Mouse (Mus musculus) CH12.LX (cell line): Measurements from ENCODE around the gene C130079G13Rik. TPM values are rescaled to one million over a fixed set of nuclear protein-coding genes. Genes with fewer than 3 reads are reported as not detected.

Source experiments
- DNase-seq: peaks from one replicate; pipeline ENCODE4 v3.0.0-alpha.2; 2013; ENCODE audit errors: extremely low read depth
- H3K27ac ChIP-seq: 2 replicates; pipeline ENCODE4 v1.5.1; 2012; ENCODE audit warnings: low read depth, mild to moderate bottlenecking, control low read depth, moderate library complexity; ENCODE audit not compliant: insufficient read depth
- H3K27me3 ChIP-seq: replicated peaks from 2 replicates; pipeline ENCODE3; 2012; ENCODE audit warnings: inconsistent platforms
- H3K36me3 ChIP-seq, 2 experiments: replicated peaks in 1 of 2; 2 replicates each; pipeline versions ENCODE3 to v1.6.1; 2012; ENCODE audit warnings: inconsistent platforms in 1 of 2, low read length in 1 of 2, mild to moderate bottlenecking in 1 of 2, mixed read lengths in 1 of 2, moderate library complexity in 1 of 2; ENCODE audit not compliant: control insufficient read depth in 1 of 2, insufficient read depth in 1 of 2
- H3K4me1 ChIP-seq, 2 experiments: 2 replicates each; pipeline ENCODE4 v1.6.1; 2012; ENCODE audit warnings: inconsistent platforms in 1 of 2, moderate library complexity in 1 of 2; ENCODE audit not compliant: insufficient read depth in 2 of 2, control insufficient read depth in 1 of 2
- H3K4me2 ChIP-seq: 2 replicates; pipeline ENCODE4 v1.6.1; 2012; ENCODE audit warnings: low read depth, mild to moderate bottlenecking, control low read depth; ENCODE audit not compliant: poor library complexity, insufficient read depth, severe bottlenecking
- H3K4me3 ChIP-seq, 3 experiments: fragments of 150-350 bp in 1 of 3; sonication (generic) in 1 of 3; replicated peaks in 1 of 3; 2 replicates each; pipeline versions ENCODE3 to v1.5.1; 2011 to 2012; ENCODE audit warnings: low read depth in 2 of 3, low read length in 2 of 3, mild to moderate bottlenecking in 2 of 3, moderate library complexity in 2 of 3, control low read depth in 1 of 3, improper control_type of control experiment in 1 of 3, inconsistent platforms in 1 of 3, mixed read lengths in 1 of 3; ENCODE audit not compliant: poor library complexity in 1 of 3
- H3K79me2 ChIP-seq: replicated peaks from 2 replicates; pipeline ENCODE4 v1.6.1; 2012; ENCODE audit warnings: mild to moderate bottlenecking, moderate library complexity; ENCODE audit not compliant: control insufficient read depth, poor library complexity, insufficient read depth, severe bottlenecking; ENCODE audit errors: extremely low read depth
- H3K9ac ChIP-seq: 2 replicates; pipeline ENCODE4 v1.6.1; 2012; ENCODE audit warnings: low read depth, mild to moderate bottlenecking, control low read depth, moderate library complexity; ENCODE audit not compliant: insufficient read depth
- H3K9me3 ChIP-seq: replicated peaks from 2 replicates; pipeline ENCODE3; 2012; ENCODE audit warnings: low read length, inconsistent platforms, mixed read lengths
- BHLHE40 ChIP-seq: IDR thresholded peaks from 2 replicates; pipeline ENCODE4 v1.6.1; 2011; ENCODE audit warnings: mild to moderate bottlenecking, low read depth, low read length, improper control_type of control experiment
- CHD1 ChIP-seq: IDR thresholded peaks from 2 replicates; pipeline ENCODE4 v1.6.1; 2012; ENCODE audit warnings: low read depth, low read length, improper control_type of control experiment, inconsistent platforms
- CHD2 ChIP-seq: IDR thresholded peaks from 2 replicates; pipeline ENCODE4 v1.6.1; 2011; ENCODE audit warnings: low read length, improper control_type of control experiment
- CTCF ChIP-seq, 2 experiments: IDR thresholded peaks in 1 of 2; conservative IDR thresholded peaks in 1 of 2; 2 replicates each; pipeline ENCODE4 v1.5.1; 2011 to 2012; ENCODE audit warnings: low read depth in 2 of 2, low read length in 2 of 2, improper control_type of control experiment in 1 of 2, inconsistent platforms in 1 of 2, mild to moderate bottlenecking in 1 of 2, moderate library complexity in 1 of 2
- ELF1 ChIP-seq: IDR thresholded peaks from 2 replicates; pipeline ENCODE4 v1.6.1; 2014; ENCODE audit warnings: low read depth, mild to moderate bottlenecking, inconsistent platforms, low read length, improper control_type of control experiment
- EP300 ChIP-seq: IDR thresholded peaks from 2 replicates; pipeline ENCODE4 v1.6.1; 2011; ENCODE audit warnings: low read length, improper control_type of control experiment
- ETS1 ChIP-seq: conservative IDR thresholded peaks from 2 replicates; pipeline ENCODE4 v1.6.1; 2012; ENCODE audit warnings: low read depth, mild to moderate bottlenecking, inconsistent platforms, low read length, improper control_type of control experiment, moderate library complexity
- IRF4 ChIP-seq: IDR thresholded peaks from 2 replicates; pipeline ENCODE4 v1.6.1; 2014; ENCODE audit warnings: low read depth, mild to moderate bottlenecking, inconsistent platforms, low read length, improper control_type of control experiment
- JUN ChIP-seq: IDR thresholded peaks from 2 replicates; pipeline ENCODE4 v1.6.1; 2011; ENCODE audit warnings: low read depth, mild to moderate bottlenecking, low read length, improper control_type of control experiment, moderate library complexity; ENCODE audit not compliant: insufficient read depth
- JUND ChIP-seq: conservative IDR thresholded peaks from 2 replicates; pipeline ENCODE4 v1.6.1; 2011; ENCODE audit warnings: low read depth, low read length, improper control_type of control experiment
- KAT2A ChIP-seq: IDR thresholded peaks from 2 replicates; pipeline ENCODE4 v1.6.1; 2012; ENCODE audit warnings: low read length, improper control_type of control experiment, inconsistent platforms; ENCODE audit not compliant: insufficient replicate concordance
- MAX ChIP-seq: IDR thresholded peaks from 2 replicates; pipeline ENCODE4 v1.6.1; 2011; ENCODE audit warnings: low read length, improper control_type of control experiment
- MAZ ChIP-seq: IDR thresholded peaks from 2 replicates; pipeline ENCODE4 v1.6.1; 2012; ENCODE audit warnings: low read depth, mild to moderate bottlenecking, inconsistent platforms, low read length, improper control_type of control experiment, moderate library complexity
- MEF2A ChIP-seq: IDR thresholded peaks from 2 replicates; pipeline ENCODE4 v1.6.1; 2014; ENCODE audit warnings: low read depth, mild to moderate bottlenecking, inconsistent platforms, low read length, improper control_type of control experiment, borderline replicate concordance
- MXI1 ChIP-seq: IDR thresholded peaks from 2 replicates; pipeline ENCODE4 v1.6.1; 2011; ENCODE audit warnings: mild to moderate bottlenecking, low read depth, low read length, improper control_type of control experiment
- NELFE ChIP-seq: IDR thresholded peaks from 2 replicates; pipeline ENCODE4 v1.6.1; 2011; ENCODE audit warnings: low read depth, low read length, improper control_type of control experiment
- PAX5 ChIP-seq: IDR thresholded peaks from 2 replicates; pipeline ENCODE4 v1.6.1; 2012; ENCODE audit warnings: low read length, inconsistent platforms, mixed read lengths
- POLR2A ChIP-seq: IDR thresholded peaks from 2 replicates; pipeline ENCODE4 v1.6.1; 2011; ENCODE audit warnings: low read depth, mild to moderate bottlenecking, improper control_type of control experiment, low read length
- POLR2AphosphoS2 ChIP-seq: IDR thresholded peaks from 2 replicates; pipeline ENCODE4 v1.6.1; 2011; ENCODE audit warnings: low read depth, low read length, improper control_type of control experiment
- RAD21 ChIP-seq: IDR thresholded peaks from 2 replicates; pipeline ENCODE4 v1.6.1; 2011; ENCODE audit warnings: low read depth, mild to moderate bottlenecking, low read length, improper control_type of control experiment, moderate library complexity
- SIN3A ChIP-seq: IDR thresholded peaks from 2 replicates; pipeline ENCODE4 v1.6.1; 2012; ENCODE audit warnings: low read length, improper control_type of control experiment, inconsistent platforms
- TBP ChIP-seq: conservative IDR thresholded peaks from 2 replicates; pipeline ENCODE4 v1.6.1; 2011; ENCODE audit warnings: low read depth, low read length, improper control_type of control experiment
- UBTF ChIP-seq: IDR thresholded peaks from 2 replicates; pipeline ENCODE4 v1.6.1; 2012; ENCODE audit warnings: low read depth, mild to moderate bottlenecking, inconsistent platforms, low read length, improper control_type of control experiment, moderate library complexity
- USF1 ChIP-seq: IDR thresholded peaks from 2 replicates; pipeline ENCODE4 v1.6.1; 2014; ENCODE audit warnings: low read depth, mild to moderate bottlenecking, inconsistent platforms, low read length, improper control_type of control experiment
- USF2 ChIP-seq: conservative IDR thresholded peaks from 2 replicates; pipeline ENCODE4 v1.6.1; 2011; ENCODE audit warnings: low read depth, low read length, improper control_type of control experiment
- ZC3H11A ChIP-seq: IDR thresholded peaks from 2 replicates; pipeline ENCODE4 v1.6.1; 2012; ENCODE audit warnings: low read depth, mild to moderate bottlenecking, inconsistent platforms, low read length, improper control_type of control experiment
- ZKSCAN1 ChIP-seq: IDR thresholded peaks from 2 replicates; pipeline ENCODE4 v1.6.1; 2012; ENCODE audit warnings: low read depth, inconsistent platforms, low read length, improper control_type of control experiment, borderline replicate concordance
- ZMIZ1 ChIP-seq: IDR thresholded peaks from 2 replicates; pipeline ENCODE4 v1.6.1; 2012; ENCODE audit warnings: low read depth, mild to moderate bottlenecking, inconsistent platforms, low read length, improper control_type of control experiment
- ZNF384 ChIP-seq: IDR thresholded peaks from 2 replicates; pipeline ENCODE4 v1.6.1; 2012; ENCODE audit warnings: low read depth, low read length, improper control_type of control experiment, inconsistent platforms
- dilution Hi-C: fragments of 300-500 bp; cut with MboI; formaldehyde crosslinking; loops from 2 replicates; pipeline ENCODE4 v1.14.3; 2020; ENCODE audit warnings: low sequenced_read_pairs; ENCODE audit not compliant: extremely low pct_unique_long_range_greater_than_20kb, extremely low pct_ligation_motif_present
- in situ Hi-C: fragments of 300-500 bp; cut with MboI; formaldehyde crosslinking; loops from 3 replicates; pipeline ENCODE4 v1.14.3; 2019; ENCODE audit warnings: low sequenced_read_pairs, low pct_ligation_motif_present, low pct_unique_long_range_greater_than_20kb, mixed read lengths
- polyA plus RNA-seq: library from polyadenylated mRNA; unstranded; fragments of >175 nt; gene quantifications from 2 replicates; pipeline ENCODE4 v1.2.1, GENCODE M21; 2012; ENCODE audit warnings: low read depth; ENCODE audit not compliant: insufficient read length
- total RNA-seq, 2 experiments: library from RNA; depleted of rRNA; stranded (reverse); fragments of 300-350 nt in 1 of 2; fragments of >200 nt in 1 of 2; gene quantifications; 2 replicates each; pipeline ENCODE4 v1.2.3; 2012 to 2014

The C130079G13Rik gene
- total and polyA plus RNA-seq, 3 experiments, result not detected

DNA sequence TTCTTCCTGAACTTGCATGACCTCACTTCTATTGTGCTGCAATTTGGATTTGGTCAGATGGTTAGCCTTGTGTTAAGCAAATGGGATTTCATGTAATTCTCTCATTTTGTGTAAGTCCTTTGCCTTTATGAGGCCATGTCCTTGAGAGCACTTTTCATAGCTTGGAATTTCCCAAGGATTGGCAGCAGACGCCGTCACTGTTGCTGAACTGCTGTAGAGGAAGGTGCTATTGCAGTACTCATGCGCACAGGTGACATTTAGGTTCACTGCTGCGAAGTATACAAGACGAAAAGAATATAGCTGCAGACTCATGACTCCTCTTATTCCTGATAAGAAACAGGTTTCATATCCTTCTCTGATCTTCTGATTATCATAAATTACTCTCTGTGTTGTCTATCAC is 45.9 kb downstream of the C130079G13Rik start:
- Histone ChIP-seq H3K79me2 (no peaks in the 10 kb centered on the region), H3K9ac (no peak overlapping the region)
- dilution Hi-C loops, result no loop called here

DNA sequence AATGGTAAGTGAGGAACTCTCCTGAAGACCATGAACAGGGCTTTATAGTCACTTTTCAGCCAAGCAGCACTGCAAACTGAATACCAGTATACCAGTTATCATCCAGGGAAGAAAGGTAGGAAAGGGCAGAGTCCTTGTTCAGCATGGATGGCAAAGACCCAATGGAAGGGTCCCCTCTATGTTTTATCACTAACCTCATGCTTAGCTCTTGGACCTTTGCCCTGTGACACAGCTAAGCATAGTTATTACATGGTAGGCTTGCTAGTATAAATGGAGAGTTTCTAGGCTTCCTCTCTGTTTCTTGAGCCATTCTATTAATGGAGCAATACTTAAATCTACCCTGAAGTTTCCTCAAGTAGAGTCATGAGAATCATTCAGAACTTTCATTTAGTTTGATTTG is 49.6 kb downstream of the C130079G13Rik start:
- H3K9ac ChIP-seq, result no peak overlapping the region
- H3K4me3 ChIP-seq, result no peak overlapping the region
- in situ Hi-C loops, result no loop called here
- no peak overlapping the region for H3K4me2 ChIP-seq
- no peak overlapping the region for H3K27ac ChIP-seq
- no peaks in the 10 kb centered on the region for H3K79me2 ChIP-seq
- DNase-seq, result no peak
- H3K9me3 ChIP-seq, result no peaks in the 10 kb centered on the region
- TF ChIP-seq RAD21 (no peak), ELF1 (no peak), SIN3A (no peak), POLR2AphosphoS2 (no peak), JUN (no peak), ETS1 (no peak), POLR2A (no peak), USF2 (no peak), KAT2A (no peak), CTCF (conservative IDR thresholded peaks at IDR 0.05 in 1 of 2, IDR thresholded peaks at IDR 0.05 in 1 of 2; ENCODE audit: low read depth in 2 of 2, low read length in 2 of 2) (no peak), CHD1 (no peak), ZC3H11A (no peak), CHD2 (no peak), BHLHE40 (no peak), EP300 (no peak), IRF4 (no peak), ZKSCAN1 (no peak)
- TF ChIP-seq, all 38 proteins: peak for 0
- dilution Hi-C loops, result no loop called here
- no peaks in the 10 kb centered on the region for H3K4me1 ChIP-seq
- H3K27me3 ChIP-seq, result no peaks in the 10 kb centered on the region
- H3K36me3 ChIP-seq, result no peaks in the 10 kb centered on the region

More for the DNA sequence above, 45.9 kb downstream of the C130079G13Rik start:
- Histone ChIP-seq H3K4me2 (no peak overlapping the region), H3K27ac (no peak overlapping the region), H3K36me3 (no peaks in the 10 kb centered on the region), H3K4me1 (no peaks in the 10 kb centered on the region), H3K9me3 (no peaks in the 10 kb centered on the region), H3K4me3 (no peak overlapping the region), H3K27me3 (no peaks in the 10 kb centered on the region)
- TF ChIP-seq PAX5, result no peak
- no peak for TF ChIP-seq TBP
- TF ChIP-seq MXI1, result no peak
- TF ChIP-seq ELF1, result no peak
- no peak for TF ChIP-seq UBTF
- no peak for TF ChIP-seq ZC3H11A
- TF ChIP-seq POLR2A, result no peak
- no peak for TF ChIP-seq KAT2A
- no peak for TF ChIP-seq NELFE
- TF ChIP-seq MAX, result no peak
- TF ChIP-seq SIN3A, result no peak
- TF ChIP-seq USF1, result no peak
- no peak for TF ChIP-seq MAZ
- no peak for TF ChIP-seq JUND
- no peak for TF ChIP-seq MEF2A
- no peak for TF ChIP-seq ZNF384
- TF ChIP-seq ZMIZ1, result no peak
- no peak for DNase-seq
- in situ Hi-C loops, result no loop called here
